ENCODE assay signal across 8 mouse cellular contexts in genomic region chr2:18195691-18196396, GRCm38 (mm10).
DNase-seq lines count a peak whose midpoint lies in the region; ATAC-seq and TF ChIP-seq lines count a peak whose summit lies in the region.

No protein-coding gene starts in this region.

- peak; percentile 70 for DNase-seq in forebrain, embryonic 14.5 days (ENCODE audit: low spot score)
- peak; percentile 62 to 82 for DNase-seq in lung, adult 18-20 months
- DNase-seq in thymus, postnatal 36 days, result no peak
- no peak for DNase-seq in urinary bladder, postnatal 4 days (ENCODE audit: low spot score in 2 of 2)
- DNase-seq in thymus, adult 18-20 months, result no peak

- no peaks in the 10 kb centered on the region for H3K4me1 ChIP-seq in forebrain, embryonic 14.5 days (ENCODE audit: control insufficient read depth, insufficient read depth, low read length)
- no peaks in the 10 kb centered on the region for H3K4me1 ChIP-seq in forebrain, embryonic 15.5 days
- no peaks in the 10 kb centered on the region for H3K4me1 ChIP-seq in forebrain, embryonic 16.5 days (replicated peaks; ENCODE audit: control insufficient read depth, insufficient read depth, low read length)

- H3K79me2 ChIP-seq in C2C12 (ENCODE audit: control insufficient read depth, insufficient read depth), result peaks cover 4% of the 10 kb centered on the region

- peak; percentile 63; the same call in 1 of the 2 replicates for ATAC-seq in forebrain, embryonic 14.5 days
- no peak for ATAC-seq in forebrain, embryonic 15.5 days (replicated peaks)
- 0 out of 2 replicates have a peak, but pooled peaks have one; percentile 26 for ATAC-seq in forebrain, embryonic 16.5 days

- H3K27ac ChIP-seq in forebrain, embryonic 14.5 days (ENCODE audit: low read depth, low read length), result no peak overlapping the region
- no peak overlapping the region for H3K27ac ChIP-seq in forebrain, embryonic 15.5 days (replicated peaks)
- H3K27ac ChIP-seq in forebrain, embryonic 16.5 days (ENCODE audit: low read length), result no peak overlapping the region

- TF ChIP-seq CTCF in C2C12 (IDR thresholded peaks at IDR 0.05; ENCODE audit: control insufficient read depth, insufficient read depth, insufficient read length), result no peak

- no peak overlapping the region for H3K9ac ChIP-seq in forebrain, embryonic 14.5 days (ENCODE audit: low read length)
- no peak overlapping the region for H3K9ac ChIP-seq in forebrain, embryonic 15.5 days (replicated peaks)
- H3K9ac ChIP-seq in forebrain, embryonic 16.5 days (replicated peaks; ENCODE audit: low read depth, low read length), result no peak overlapping the region

- no peaks in the 10 kb centered on the region for H3K79me3 ChIP-seq in C2C12 (ENCODE audit: low read depth)

- no peaks in the 10 kb centered on the region for H3K9me3 ChIP-seq in forebrain, embryonic 14.5 days (replicated peaks; ENCODE audit: control insufficient read depth, low read length)
- no peaks in the 10 kb centered on the region for H3K9me3 ChIP-seq in forebrain, embryonic 15.5 days
- H3K9me3 ChIP-seq in forebrain, embryonic 16.5 days (ENCODE audit: control insufficient read depth, low read length), result no peaks in the 10 kb centered on the region

- H3K4me2 ChIP-seq in forebrain, embryonic 14.5 days (ENCODE audit: low read length), result no peak overlapping the region
- no peak overlapping the region for H3K4me2 ChIP-seq in forebrain, embryonic 15.5 days (replicated peaks)
- H3K4me2 ChIP-seq in forebrain, embryonic 16.5 days (ENCODE audit: low read length), result no peak overlapping the region

- no peak overlapping the region for H3K4me3 ChIP-seq in forebrain, embryonic 14.5 days (ENCODE audit: low read depth, low read length)
- no peak overlapping the region for H3K4me3 ChIP-seq in forebrain, embryonic 15.5 days
- no peak overlapping the region for H3K4me3 ChIP-seq in C2C12 (ENCODE audit: insufficient read depth, poor library complexity, severe bottlenecking)
- H3K4me3 ChIP-seq in forebrain, embryonic 16.5 days (replicated peaks; ENCODE audit: low read length), result no peak overlapping the region

- H3ac ChIP-seq in C2C12 (ENCODE audit: control insufficient read depth, insufficient read length, low read depth), result no peak overlapping the region

- no peaks in the 10 kb centered on the region for H3K27me3 ChIP-seq in forebrain, embryonic 14.5 days (replicated peaks; ENCODE audit: control insufficient read depth, insufficient read depth, low read length)
- no peaks in the 10 kb centered on the region for H3K27me3 ChIP-seq in forebrain, embryonic 15.5 days
- no peaks in the 10 kb centered on the region for H3K27me3 ChIP-seq in C2C12 (ENCODE audit: control insufficient read depth, insufficient read depth, insufficient read length)
- H3K27me3 ChIP-seq in forebrain, embryonic 16.5 days (replicated peaks; ENCODE audit: control insufficient read depth, insufficient read depth, low read length), result no peaks in the 10 kb centered on the region

- H3K36me3 ChIP-seq in forebrain, embryonic 14.5 days (ENCODE audit: control insufficient read depth, insufficient read depth, low read length), result peaks cover 27% of the 10 kb centered on the region
- H3K36me3 ChIP-seq in forebrain, embryonic 15.5 days, result peaks cover 21% of the 10 kb centered on the region; the same call in 1 of the 2 replicates
- H3K36me3 ChIP-seq in C2C12 (ENCODE audit: control insufficient read depth, insufficient read depth), result peaks cover 61% of the 10 kb centered on the region
- peaks cover 5% of the 10 kb centered on the region; the same call in 1 of the 2 replicates for H3K36me3 ChIP-seq in forebrain, embryonic 16.5 days (ENCODE audit: control insufficient read depth, insufficient read depth)

- WGBS in forebrain, embryonic 14.5 days, result 66% methylated on average over 3 of the region's 3 CpGs
- WGBS in forebrain, embryonic 15.5 days, result 61% methylated on average over 3 of the region's 3 CpGs
- WGBS in forebrain, embryonic 16.5 days, result 57% methylated on average over 3 of the region's 3 CpGs

TF ChIP-seq in C2C12, 6 proteins besides CTCF, POLR2A, EP300 and RAD21:
- no peak for TF ChIP-seq MYOD1 (IDR thresholded peaks at IDR 0.05; ENCODE audit: control insufficient read depth, insufficient read length, low read depth)
- TF ChIP-seq CEBPB (IDR thresholded peaks at IDR 0.05; ENCODE audit: low read depth), result peak; percentile 81
TF ChIP-seq in C2C12: peak in this region for 1.

Comparison
In these comparisons a context has a peak if more than half of its experiments do, and no peak if none do; other contexts are left out.
1. DNase-seq: peak in forebrain, embryonic 14.5 days (single experiment) and lung, adult 18-20 months (2 of 2); none in thymus, postnatal 36 days (0 of 2), urinary bladder, postnatal 4 days (0 of 2) and thymus, adult 18-20 months (0 of 2).